Mouse (Mus musculus) right cerebral cortex, postnatal 4 days (tissue): ENCODE measurements around the gene Fkbp7.

Experiments
- DNase-seq: peaks from one replicate; pipeline ENCODE4 v3.0.0-alpha.2; 2022

The Fkbp7 gene

GRCm38 (mm10) chr2:76672966-76673392 is at the start of gene Fkbp7:
TSS of gene Fkbp7 (minus strand) at chr2:76673116.
- peak; percentile 86 for DNase-seq

DNA sequence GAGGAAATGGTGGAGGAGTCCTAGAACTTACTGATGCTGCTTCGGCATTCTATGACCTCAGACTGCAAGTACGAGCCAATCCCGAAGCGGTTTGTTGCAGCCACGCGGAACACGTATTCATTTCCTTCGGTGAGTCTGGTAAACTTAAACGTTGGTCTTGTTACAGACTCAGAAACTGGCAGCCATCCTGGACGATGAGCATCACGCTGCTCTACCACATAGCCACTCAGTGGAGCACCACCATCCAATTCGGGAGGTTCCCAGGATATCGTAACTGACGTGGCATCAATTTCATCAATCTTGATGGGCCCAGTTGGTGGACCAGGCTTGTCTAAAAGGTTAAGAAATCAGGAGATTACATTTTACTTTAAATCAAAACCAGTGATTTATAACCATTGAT is 46.7 kb upstream of the Fkbp7 start:
- DNase-seq = no peak

- no peak for DNase-seq
Observed at GRCm38 (mm10) chr2:76714984-76715383, 42.1 kb upstream of the Fkbp7 start.

GRCm38 (mm10) chr2:76708512-76708911 is 35.6 kb upstream of the Fkbp7 start:
- DNase-seq = no peak

GRCm38 (mm10) chr2:76705655-76706054 is 32.7 kb upstream of the Fkbp7 start:
- no peak for DNase-seq

GRCm38 (mm10) chr2:76702751-76703150 is 29.8 kb upstream of the Fkbp7 start:
- no peak for DNase-seq

DNA sequence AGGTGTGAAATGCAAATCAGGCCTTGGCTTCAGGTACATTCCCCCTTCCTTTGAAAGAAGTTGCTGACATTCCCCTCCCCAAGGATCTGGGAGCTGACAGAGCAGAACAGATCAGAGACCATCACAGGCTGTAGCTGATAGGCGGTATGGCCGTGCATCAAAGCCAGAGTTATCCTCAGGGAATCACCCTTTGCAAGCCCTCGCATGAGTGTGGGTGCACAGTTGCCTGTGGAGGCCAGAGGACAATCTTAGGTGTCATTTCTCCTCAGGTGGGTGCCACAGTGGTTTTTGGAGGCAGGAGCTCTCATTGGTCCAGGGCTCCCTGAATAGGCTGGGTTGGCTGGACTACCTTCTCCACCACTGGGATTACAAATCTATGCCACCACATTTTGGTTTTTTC is 29.3 kb upstream of the Fkbp7 start:
- DNase-seq = no peak

- DNase-seq = no peak
Observed at GRCm38 (mm10) chr2:76695290-76695689, 22.4 kb upstream of the Fkbp7 start.

GRCm38 (mm10) chr2:76693765-76694164 is 20.8 kb upstream of the Fkbp7 start:
- DNase-seq = no peak

DNA sequence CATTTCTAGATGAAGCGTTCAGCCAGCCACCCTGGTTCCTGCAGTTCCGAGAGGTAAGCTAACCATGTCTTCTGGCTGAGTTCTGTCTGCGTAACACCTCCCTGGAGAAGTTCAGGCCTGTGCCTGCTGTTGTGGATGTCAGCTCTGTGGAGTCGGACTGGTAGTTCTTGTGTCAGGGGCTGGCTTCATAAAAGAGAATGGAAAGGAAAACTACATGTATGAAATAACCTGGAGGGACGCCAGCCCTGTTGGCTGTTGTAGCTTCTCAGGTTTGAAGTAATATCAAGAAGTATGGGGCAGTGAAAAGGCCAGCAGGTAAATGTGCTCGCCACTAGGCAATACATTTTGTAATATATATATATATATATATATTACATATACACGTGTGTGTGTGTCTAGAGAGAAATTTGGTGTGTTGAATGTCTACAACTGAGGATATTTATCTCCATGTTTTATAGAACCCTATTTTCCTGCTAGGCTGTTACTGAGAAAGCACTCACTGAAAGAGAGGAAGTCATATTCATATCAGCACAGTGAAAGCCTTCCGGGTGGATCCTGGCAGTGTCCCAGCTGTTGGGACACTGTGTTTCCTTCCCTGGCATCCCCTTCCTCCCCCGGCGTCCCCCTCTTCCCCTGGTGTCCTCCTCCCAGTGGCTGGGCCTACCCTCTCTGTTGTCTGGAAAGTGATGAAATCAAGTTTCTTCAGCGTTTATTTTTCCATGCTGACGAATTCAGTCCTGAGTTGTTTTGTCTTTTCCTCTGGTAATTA is 17.7 kb upstream of the Fkbp7 start:
- DNase-seq = no peak

GRCm38 (mm10) chr2:76688162-76688561 is 15.2 kb upstream of the Fkbp7 start:
- DNase-seq = no peak

DNA sequence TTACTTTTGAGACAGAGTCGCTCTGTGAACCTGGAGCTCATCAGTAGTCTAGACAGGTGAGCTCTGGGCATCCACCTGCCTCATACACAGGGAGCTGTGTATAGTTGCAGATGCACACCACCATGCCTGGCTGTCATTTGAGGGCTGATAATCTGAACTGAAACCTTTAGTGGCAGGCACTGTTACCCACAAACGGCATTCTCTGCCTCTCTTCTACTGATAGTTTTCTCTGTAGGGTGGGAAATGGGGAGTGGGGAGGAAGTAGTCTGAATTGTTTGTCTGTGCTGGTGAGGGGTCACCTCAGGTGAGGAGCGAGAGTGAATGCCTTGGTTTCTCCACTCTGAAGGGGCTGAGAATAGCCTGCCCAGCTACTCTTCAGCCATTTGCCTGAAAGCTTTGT is 14.7 kb upstream of the Fkbp7 start:
- no peak for DNase-seq

DNA sequence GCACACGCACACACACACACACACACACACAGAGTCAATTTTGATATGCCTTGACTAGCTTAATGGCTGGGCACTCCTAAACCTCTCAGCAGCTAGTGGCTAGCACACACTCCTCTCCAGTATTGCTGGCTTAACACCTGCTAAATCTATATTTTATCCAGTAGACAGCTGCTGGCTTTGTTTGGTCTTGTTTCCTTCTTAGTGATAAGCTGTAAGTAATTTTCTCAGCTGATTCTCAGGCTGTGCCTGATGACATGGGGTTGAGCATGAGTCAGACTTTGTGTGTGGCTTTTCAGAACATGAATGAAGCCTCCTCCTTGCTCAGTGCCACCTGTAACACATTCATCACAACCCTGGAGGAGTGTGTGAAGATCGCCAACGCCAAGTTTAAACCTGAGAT is 14.1 kb upstream of the Fkbp7 start:
- no peak for DNase-seq

DNA sequence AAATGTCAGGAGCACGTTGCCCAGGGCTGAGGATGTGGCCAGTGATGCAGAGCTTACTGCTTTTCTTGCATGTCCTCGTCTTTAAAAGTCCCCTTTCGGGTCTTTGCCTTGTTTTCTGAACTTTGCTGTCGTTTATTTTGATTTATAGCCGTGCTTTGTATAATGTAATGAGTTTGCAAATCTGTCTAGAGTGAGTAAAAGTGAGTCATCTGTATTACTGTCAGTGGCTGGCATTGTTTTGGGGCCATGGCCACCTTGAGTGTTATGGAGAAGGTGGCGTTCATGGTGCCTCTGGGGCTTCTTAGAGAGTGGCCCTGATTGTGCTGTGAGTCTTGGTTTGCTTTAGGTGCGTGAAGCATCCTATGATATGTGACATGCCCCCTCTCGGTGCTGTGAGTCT is 9.4 kb upstream of the Fkbp7 start:
- DNase-seq = no peak

- DNase-seq = no peak
Observed at GRCm38 (mm10) chr2:76676401-76677226, 3.7 kb upstream of the Fkbp7 start.

DNA sequence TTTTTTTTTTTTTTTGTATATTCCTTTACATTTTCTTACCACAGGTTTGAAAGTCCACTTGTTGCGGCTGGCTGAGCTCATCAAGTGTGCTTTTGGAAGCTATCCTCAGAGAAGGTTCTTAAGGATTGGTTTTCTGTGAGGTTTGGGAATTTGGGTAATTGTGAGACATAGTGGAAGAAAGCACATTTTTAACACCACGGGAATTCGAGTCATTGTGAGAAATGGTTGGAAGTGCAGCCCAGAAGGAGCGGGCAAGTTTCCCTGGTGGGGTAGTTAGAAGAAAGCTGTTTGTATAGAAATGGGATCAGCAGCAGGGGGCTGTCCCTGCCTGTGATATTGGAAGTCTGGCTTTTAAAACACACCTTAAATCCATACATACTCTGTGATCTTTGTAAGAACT is 3.0 kb upstream of the Fkbp7 start:
- DNase-seq = no peak

DNA sequence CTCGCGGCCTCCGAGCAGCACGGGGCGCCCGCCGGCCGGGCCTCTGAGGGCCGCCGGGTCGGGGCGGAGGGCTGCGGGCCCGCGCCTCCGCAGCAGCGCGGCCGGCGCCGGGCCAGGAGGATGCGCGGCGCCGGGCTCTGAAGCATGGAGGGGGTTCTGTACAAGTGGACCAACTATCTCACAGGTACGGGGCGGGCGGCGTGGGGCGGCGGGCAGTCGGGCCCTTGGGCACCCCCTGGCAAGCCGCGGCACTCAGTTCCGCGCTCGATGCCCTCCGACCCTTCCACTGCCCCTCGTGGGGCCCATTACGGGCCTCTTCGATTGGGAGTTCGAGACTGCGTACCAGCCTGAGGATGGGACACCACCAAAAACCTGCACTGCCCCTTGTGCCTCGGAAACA is 2.5 kb upstream of the Fkbp7 start:
- DNase-seq = peak; percentile 42

DNA sequence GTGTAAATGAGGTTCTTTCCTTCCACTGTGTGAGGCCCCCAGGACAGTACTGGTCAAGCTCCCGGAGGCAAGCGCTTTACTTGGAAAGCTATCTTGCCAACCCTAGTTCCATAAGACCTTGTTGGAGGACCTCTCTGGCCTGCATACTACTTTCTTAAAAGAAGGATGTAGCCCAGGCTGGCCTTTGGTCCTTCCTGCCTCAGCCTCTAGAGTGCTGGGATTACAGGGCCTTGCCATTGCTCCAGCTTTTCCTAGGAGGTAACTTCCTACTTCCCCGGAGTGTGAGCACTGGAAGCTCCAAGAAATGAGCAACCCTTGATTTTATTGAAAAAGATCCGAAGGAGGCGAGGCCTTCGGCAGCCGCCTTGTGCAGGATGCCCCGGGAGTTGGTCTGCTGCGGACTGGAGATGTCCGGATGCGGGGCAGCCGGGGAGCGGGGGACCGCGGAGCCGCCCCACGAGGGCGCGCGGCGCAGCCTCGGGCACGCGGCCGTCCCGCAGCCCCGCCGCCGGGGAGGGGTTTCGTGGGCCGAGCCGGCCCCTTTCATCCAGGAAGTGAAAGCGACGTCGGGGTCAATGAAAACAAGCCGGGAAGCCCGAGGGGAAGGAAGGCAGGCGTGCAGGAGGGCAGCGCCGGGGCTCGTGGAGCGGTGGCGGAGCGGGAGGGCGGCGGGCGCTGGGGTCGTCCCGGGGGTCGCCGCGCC is 2.0 kb upstream of the Fkbp7 start, which contains the start of gene Plekha3:
TSS of gene Plekha3 (plus strand) at position 557 of the 703 bp plus-strand sequence.
- DNase-seq = peak; percentile 80

DNA sequence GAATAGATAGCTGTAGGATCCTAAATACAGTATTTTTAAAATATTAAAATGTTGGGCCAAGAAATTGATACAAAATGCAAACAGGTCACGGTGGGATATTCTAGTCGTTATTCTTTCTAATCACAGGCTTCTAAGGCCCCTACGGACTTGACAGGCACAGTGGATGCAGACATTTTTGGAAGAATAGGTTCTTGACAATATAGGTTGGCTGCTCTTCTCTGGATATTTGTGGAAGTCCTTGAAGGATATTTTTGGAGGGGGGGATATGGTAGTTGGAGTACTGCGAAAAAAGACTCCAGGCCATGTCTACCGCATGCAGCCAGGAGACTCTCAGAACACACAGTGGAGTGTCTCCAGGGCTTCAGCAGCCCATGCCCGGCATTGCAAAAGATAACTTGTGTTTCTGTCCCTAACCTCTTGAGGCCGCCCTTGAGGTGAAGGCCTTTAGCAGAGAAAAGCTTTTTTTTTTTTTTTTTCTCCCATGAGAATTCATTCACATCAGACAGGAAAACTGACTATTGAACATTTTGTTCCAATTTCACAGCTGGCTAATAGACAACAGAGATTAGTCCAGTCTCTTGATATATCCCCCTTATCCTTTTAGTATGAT is 661 bp upstream of the Fkbp7 start:
- no peak for DNase-seq

DNA sequence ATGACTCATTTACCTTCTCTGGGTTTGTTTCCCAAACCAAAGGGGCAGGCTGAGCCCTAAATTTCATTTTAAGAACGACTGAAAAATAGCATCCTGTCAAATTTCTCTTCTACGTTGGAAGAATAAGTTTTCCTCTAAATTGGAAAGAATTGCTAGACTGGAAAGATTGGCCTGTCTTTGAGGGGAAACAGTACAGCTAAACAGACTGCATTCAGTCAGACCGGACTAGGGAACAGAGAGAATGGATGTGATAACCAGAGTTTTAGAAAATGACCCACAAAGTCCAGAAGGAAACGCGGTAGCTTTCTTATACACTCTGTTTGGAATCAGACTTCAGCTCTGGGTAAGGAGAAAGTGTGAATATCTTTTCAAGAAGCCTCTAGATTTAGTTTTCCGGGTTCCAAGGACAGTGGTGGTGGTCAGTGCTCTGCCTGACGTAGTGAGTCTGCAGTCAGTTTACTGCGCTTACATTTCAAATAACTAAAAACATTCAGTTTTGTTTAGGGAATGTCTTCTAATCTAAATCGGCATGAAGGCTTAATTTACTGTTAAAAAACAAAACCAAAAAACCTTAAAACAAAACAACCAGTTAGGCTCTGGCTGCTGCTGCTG is 676 bp downstream of the Fkbp7 start:
- DNase-seq = no peak

- no peak for DNase-seq
Observed at GRCm38 (mm10) chr2:76671641-76672040, 1.3 kb downstream of the Fkbp7 start.

GRCm38 (mm10) chr2:76667200-76667599 is 5.7 kb downstream of the Fkbp7 start:
- no peak for DNase-seq

- DNase-seq = no peak
Observed at GRCm38 (mm10) chr2:76665531-76665930, 7.4 kb downstream of the Fkbp7 start.
